Mouse (Mus musculus): ENCODE measurements at regions not wholly inside any gene's neighbourhood (a gene's known extent, or its start where the extent isn't known, plus 50 kb on each side); places are given as distances from the start of the nearest gene placed in this dataset.

- no peak for DNase-seq (ENCODE audit: low read depth, low spot score)
Observed at GRCm38 (mm10) chr16:55168433-55168832, 129.4 kb downstream of the Zpld1 start.

DNA sequence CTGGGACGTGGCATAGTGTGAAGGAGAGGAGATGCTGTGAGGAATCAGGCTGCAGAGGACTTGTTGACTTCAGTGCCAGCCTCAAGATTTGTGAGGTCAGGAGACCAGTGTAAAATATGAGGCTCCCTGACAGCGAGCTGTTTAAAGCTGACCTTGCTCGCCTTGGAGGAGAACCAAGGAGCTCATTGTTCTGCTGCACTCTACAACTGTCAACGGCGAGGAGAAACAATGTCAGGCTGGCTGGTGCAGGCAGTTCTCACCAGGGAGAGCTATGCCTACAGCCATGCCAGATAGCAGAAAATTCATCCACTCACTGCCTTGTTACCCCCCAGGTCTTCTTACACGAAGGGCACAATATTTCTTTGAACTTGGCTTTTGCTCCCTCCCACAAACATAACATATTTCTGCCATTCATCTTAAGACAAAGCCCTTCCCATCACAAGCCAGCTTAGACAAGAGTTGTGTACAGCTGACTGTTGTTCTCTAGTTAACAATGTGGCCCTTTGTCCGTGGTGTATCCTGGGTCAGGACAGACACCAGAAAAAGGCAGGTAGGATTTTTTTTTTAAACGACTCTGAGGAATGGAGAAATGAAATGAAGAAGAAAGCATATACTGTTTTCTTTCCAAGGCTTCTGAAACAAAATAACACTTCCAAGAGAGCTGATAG is 131.5 kb downstream of the Zpld1 start:
- DNase-seq (ENCODE audit: low read depth, low spot score), result no peak

GRCm38 (mm10) chr16:55162926-55163325 is 134.9 kb downstream of the Zpld1 start:
- DNase-seq (ENCODE audit: low read depth, low spot score), result no peak

DNA sequence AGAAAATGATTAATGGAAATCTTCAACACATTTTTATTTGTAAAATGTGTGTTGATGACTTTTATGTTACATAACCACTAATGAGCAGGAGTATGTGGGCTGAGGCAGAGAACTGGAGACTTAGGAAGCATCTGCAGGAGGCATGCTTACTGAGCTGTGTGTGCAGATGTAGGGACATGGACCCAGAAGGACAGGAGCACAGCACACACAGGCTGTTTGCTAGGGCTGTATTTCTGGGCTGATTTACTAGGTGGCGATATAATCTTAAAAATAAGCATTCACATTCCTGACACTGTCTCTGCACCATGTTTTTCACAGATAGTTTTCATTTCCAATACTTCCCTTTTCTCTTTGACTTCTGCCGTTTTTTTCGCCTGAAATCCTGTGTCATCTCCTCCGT is 146.1 kb downstream of the Zpld1 start:
- DNase-seq (ENCODE audit: low read depth, low spot score), result peak; percentile 2

DNA sequence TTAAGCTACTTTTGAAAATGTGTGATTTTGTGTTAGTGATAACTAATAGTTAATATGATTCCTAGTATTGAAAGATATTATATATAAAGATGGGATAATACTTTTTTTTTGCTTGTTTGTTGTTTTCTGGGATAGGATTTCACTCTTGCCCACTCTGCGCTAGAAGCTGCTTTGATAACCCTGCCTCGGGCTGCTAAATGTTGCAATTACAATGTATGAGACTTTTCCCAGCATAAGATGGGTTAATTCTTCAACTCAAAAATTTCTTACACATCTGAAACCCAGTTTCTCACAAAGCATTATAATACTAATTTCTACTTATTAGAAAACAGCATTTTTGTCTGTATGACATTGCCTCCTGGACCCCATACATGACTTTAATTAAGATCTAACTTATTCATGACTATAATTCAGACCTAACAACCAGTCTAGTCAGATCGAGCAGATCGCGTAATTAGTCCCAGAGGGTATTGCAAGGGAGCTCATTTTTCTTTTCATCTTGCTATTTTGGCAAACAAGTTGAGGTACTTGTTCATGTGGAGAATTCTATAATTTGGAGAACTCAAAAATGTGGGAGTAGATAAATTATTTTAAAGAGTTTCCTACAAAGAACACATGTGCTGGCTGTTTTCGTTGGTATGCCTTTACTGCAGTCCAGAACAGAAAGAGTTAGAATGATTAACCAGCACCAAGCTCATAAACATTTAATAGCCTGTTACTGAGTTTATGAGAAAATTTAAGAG is 155.2 kb downstream of the Zpld1 start:
- no peak for DNase-seq (ENCODE audit: low read depth, low spot score)

- DNase-seq (ENCODE audit: low read depth, low spot score), result no peak
Observed at GRCm38 (mm10) chr16:55134961-55135360, 162.8 kb downstream of the Zpld1 start.

DNA sequence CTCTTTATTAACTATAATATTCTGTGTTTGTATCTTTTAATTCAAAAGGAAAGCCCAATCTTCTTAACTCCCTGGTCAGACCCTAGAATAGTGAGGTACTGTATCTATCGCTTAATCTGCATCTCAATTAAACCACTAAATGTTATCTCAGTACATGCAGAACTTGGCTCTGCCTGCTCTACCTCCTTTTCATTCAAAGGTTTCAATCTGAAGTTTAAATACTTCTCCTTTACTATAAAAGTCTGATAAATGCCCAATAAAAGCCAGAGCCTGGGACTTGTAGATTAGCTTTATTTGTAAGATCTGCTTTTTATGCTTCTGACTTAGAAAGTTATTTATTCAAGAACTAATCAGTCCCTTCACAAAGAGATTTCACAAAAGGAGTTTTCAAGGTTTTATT is 200.1 kb downstream of the Zpld1 start:
- no peak for DNase-seq (ENCODE audit: low read depth, low spot score)

DNA sequence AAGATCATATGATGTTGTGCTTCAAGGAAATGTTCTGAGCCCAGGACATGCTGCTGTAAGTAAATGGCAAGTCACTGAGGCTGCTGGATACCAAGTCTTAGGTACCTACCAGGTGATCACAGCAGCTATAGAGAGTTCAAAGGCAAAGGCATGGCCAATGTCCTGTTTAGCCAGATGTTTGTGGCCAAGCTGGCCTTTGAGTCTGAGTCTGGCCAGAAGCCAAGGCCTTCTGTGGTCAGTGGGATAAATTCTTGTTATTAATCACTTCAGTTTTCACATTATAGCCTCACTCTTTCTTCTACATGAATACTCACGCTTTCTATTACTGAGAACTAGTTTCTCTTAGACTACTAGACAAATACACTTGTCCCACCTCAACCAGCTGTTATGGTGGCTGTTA is 210.3 kb downstream of the Zpld1 start:
- DNase-seq (ENCODE audit: low read depth, low spot score), result no peak

- no peak for DNase-seq (ENCODE audit: low read depth, low spot score)
Observed at GRCm38 (mm10) chr16:55076172-55076571, 221.6 kb downstream of the Zpld1 start.

GRCm38 (mm10) chr16:55039777-55040176 is 258.0 kb downstream of the Zpld1 start:
- DNase-seq (ENCODE audit: low read depth, low spot score), result no peak

GRCm38 (mm10) chr16:55001661-55002289 is 296.0 kb downstream of the Zpld1 start:
- DNase-seq (ENCODE audit: low read depth, low spot score), result no peak

GRCm38 (mm10) chr16:54991595-54992240 is 306.1 kb downstream of the Zpld1 start:
- DNase-seq (ENCODE audit: low read depth, low spot score), result no peak

DNA sequence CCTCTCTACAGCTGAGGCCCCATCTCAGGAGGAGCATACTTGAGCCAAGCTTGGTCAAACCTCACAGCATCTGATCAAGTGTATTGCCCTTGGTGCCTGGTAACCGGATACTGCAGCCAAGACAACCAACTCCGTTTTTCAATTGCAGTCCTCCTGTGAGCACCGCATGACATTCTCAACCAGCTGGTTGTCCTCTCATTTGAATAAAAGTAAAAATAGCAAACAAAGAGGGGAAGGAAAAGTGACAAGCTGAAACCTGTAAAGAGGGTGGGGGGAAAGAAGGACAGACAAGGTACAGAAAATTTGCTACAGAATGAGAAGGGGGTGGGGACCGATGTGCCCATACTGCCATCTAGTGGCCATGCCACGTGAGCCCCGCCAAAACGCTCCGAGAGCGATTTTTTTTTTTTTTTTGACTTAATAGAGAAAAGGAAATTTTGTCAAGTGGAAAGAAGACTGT is 314.0 kb downstream of the Zpld1 start:
- peak; percentile 28 for DNase-seq (ENCODE audit: low read depth, low spot score)

DNA sequence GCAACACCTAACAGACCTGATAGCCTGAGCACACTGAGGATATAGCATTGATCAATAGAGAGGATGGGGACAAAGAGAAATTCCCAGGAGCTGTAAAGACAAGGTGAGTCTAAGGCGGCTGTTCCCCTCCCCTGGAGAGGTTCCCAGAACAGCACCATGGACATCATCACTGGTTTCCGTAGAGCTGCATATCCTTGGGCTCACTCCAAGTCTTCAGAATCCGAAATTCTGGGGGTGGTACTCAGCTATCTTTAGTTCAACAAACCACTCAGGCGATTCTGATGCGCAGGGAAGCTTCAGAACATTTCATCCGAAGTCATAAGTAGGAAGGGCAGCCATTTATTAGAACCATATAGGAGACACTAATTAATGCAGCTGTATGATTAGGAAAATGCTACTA is 327.4 kb downstream of the Zpld1 start:
- no peak for DNase-seq (ENCODE audit: low read depth, low spot score)

DNA sequence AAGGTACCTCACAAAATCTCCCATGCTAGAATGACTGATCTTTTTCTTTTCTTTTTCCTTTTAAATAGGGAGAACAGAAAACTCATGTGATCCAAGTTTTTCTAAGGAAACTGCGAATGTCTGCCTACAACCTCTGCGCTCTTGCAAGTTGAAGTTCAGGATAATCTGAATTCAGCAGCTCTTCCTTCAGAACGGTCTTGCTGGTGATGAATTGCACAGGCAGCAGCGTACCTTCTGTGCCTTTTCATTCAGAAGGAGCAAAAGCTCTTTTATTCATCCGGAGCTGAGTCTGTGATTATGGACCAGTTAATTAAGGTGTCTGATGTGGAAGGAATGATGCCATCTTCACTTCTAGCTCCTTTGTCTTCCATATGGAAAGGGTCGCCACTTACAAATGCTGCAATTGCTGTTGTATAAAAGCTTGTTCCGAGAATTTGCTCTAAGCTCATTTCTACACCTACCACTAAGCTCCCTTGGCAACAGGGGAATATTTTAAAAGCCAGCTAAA is 353.9 kb downstream of the Zpld1 start:
- no peak for DNase-seq (ENCODE audit: low read depth, low spot score)

- no peak for DNase-seq (ENCODE audit: low read depth, low spot score)
Observed at GRCm38 (mm10) chr16:54928259-54928658, 369.5 kb downstream of the Zpld1 start.

GRCm38 (mm10) chr16:54902911-54903310 is 394.9 kb downstream of the Zpld1 start:
- DNase-seq (ENCODE audit: low read depth, low spot score), result no peak

DNA sequence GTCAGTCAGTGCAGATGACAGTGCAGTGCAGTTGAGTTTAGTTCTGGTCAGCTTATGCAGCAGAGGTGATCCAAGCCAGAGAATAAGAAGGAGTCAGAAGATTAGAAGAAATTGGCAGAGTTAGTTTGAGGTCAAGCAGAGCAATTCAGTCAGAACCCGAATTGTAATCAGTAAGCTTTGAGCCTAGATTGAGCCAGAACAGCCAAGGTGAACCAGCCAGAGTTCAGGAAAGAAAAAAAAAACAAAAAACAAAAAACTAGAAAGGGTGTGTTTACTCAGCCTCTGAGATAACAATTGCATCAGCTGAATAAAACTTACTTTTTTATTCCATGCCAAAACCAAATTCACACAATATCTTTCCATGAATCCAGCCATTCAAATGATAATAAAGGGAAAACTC is 396.3 kb downstream of the Zpld1 start:
- DNase-seq (ENCODE audit: low read depth, low spot score), result no peak

GRCm38 (mm10) chr16:54894661-54895060 is 403.1 kb downstream of the Zpld1 start:
- no peak for DNase-seq (ENCODE audit: low read depth, low spot score)

GRCm38 (mm10) chr16:54857369-54857768 is 440.4 kb downstream of the Zpld1 start:
- no peak for DNase-seq (ENCODE audit: low read depth, low spot score)

- DNase-seq (ENCODE audit: low read depth, low spot score), result peak; percentile 50
Observed at GRCm38 (mm10) chr16:54842996-54843395, 454.8 kb downstream of the Zpld1 start.

Measured in R1 (cell line).